Mouse (Mus musculus): ENCODE results near the gene Rpl13a. TPM values are rescaled to one million over a fixed set of nuclear protein-coding genes. Genes with fewer than 3 reads are reported as not detected.

The Rpl13a gene
- polyA plus RNA-seq, 1 experiment from 2014 or later: 977 TPM

DNA sequence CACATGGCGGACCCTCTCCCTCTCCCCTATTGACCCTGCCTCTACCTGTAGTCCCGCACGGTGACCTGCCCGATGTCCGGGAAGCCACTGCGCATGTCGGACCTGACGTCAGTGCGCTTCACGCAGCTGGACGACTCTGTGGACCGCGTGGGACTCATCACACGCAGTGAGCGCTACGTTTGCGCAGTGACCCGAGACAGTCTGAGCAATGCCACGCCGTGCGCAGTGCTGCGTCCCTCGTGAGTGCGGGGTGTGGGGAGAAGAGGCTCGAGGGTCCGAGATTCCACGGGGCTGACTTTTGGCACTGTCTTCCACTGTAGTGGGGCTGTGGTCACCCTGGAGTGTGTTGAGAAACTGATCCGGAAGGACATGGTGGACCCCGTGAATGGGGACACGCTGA lies 52.1 kb downstream of the Rpl13a start:
- no peak overlapping the region for H3K4me2 ChIP-seq (replicated peaks)
- no peak overlapping the region for H3K27ac ChIP-seq
- no peak for ATAC-seq (ENCODE audit: low FRiP score)
- H3K27me3 ChIP-seq: no peaks in the 10 kb centered on the region
- H3K4me1 ChIP-seq: no peaks in the 10 kb centered on the region
- no peak overlapping the region for H3K9ac ChIP-seq
- 91% methylated on average over 30 of the region's 30 CpGs for WGBS
- H3K9me3 ChIP-seq (replicated peaks): no peaks in the 10 kb centered on the region
- no peak overlapping the region for H3K4me3 ChIP-seq
- H3K36me3 ChIP-seq: peaks cover 28% of the 10 kb centered on the region

MicroRNAs within 50 kb of the gene (microRNA counts, 519-probe panel; counts per million panel counts)
- microRNA mmu-miR-150: 3,086 counts per million, percentile 69 among the panel's probes with 10 or more counts

Small RNA genes lying within 50 kb of the gene (microRNA-seq; reads per million reads assigned to microRNA genes)
- gene Mir150 (12.7 reads per million, percentile 24 among the genes with 10 or more reads in this experiment), gene Mir5121 (11.9 reads per million, percentile 23 among the genes with 10 or more reads in this experiment), gene Mir7055 (not detected)

Other genes starting within 250 kb of the Rpl13a start
- 153 and 155 TPM in 2 replicates for gene Med25, start 236.0 kb downstream of the Rpl13a start, polyA plus RNA-seq (2016; fragmentation: Nextera tagmentation; extraction: Ambion mirVana)
- gene Fuz, start 232.7 kb downstream of the Rpl13a start, polyA plus RNA-seq (2016; fragmentation: Nextera tagmentation; extraction: Ambion mirVana): 19.1 and 22.7 TPM in 2 replicates
- 103 and 107 TPM in 2 replicates for gene Ap2a1, start 199.3 kb downstream of the Rpl13a start, polyA plus RNA-seq (2016; fragmentation: Nextera tagmentation; extraction: Ambion mirVana)
- not detected in 2 replicates for gene Tsks, start 185.6 kb downstream of the Rpl13a start, polyA plus RNA-seq (2016; fragmentation: Nextera tagmentation; extraction: Ambion mirVana)
- gene Cpt1c, start 153.9 kb downstream of the Rpl13a start, polyA plus RNA-seq (2016; fragmentation: Nextera tagmentation; extraction: Ambion mirVana): 42.8 and 44.2 TPM in 2 replicates
- 551 and 566 TPM in 2 replicates for gene Prmt1, start 142.2 kb downstream of the Rpl13a start, polyA plus RNA-seq (2016; fragmentation: Nextera tagmentation; extraction: Ambion mirVana)
- 62.7 and 74.3 TPM in 2 replicates for gene Irf3, start 131.1 kb downstream of the Rpl13a start, polyA plus RNA-seq (2016; fragmentation: Nextera tagmentation; extraction: Ambion mirVana)
- 46.7 and 46.8 TPM in 2 replicates for gene Bcl2l12, start 130.0 kb downstream of the Rpl13a start, polyA plus RNA-seq (2016; fragmentation: Nextera tagmentation; extraction: Ambion mirVana)
- gene Scaf1, start 112.4 kb downstream of the Rpl13a start, polyA plus RNA-seq (2016; fragmentation: Nextera tagmentation; extraction: Ambion mirVana): 50.6 and 52.4 TPM in 2 replicates
- 22.6 and 23.2 TPM in 2 replicates for gene Rras, start 110.8 kb downstream of the Rpl13a start, polyA plus RNA-seq (2016; fragmentation: Nextera tagmentation; extraction: Ambion mirVana)
- gene Prr12, start 75.9 kb downstream of the Rpl13a start, polyA plus RNA-seq (2016; fragmentation: Nextera tagmentation; extraction: Ambion mirVana): 10.9 and 14.0 TPM in 2 replicates
- gene Nosip, start 66.3 kb downstream of the Rpl13a start, polyA plus RNA-seq (2016; fragmentation: Nextera tagmentation; extraction: Ambion mirVana): 55.9 and 60.0 TPM in 2 replicates
- 17.8 and 18.0 TPM in 2 replicates for gene Prrg2, start 66.1 kb downstream of the Rpl13a start, polyA plus RNA-seq (2016; fragmentation: Nextera tagmentation; extraction: Ambion mirVana)
- 177 and 180 TPM in 2 replicates for gene Rcn3, start 36.5 kb downstream of the Rpl13a start, polyA plus RNA-seq (2016; fragmentation: Nextera tagmentation; extraction: Ambion mirVana)
- gene Fcgrt, start 24.9 kb downstream of the Rpl13a start, polyA plus RNA-seq (2016; fragmentation: Nextera tagmentation; extraction: Ambion mirVana): 20.2 and 21.0 TPM in 2 replicates
- 982 and 1,135 TPM in 2 replicates for gene Rps11, start 4.3 kb downstream of the Rpl13a start, polyA plus RNA-seq (2016; fragmentation: Nextera tagmentation; extraction: Ambion mirVana)
- 0.31 TPM in 1 of 2 replicates, not detected in the other for gene Gm45713, start 7.5 kb upstream of the Rpl13a start, polyA plus RNA-seq (2016; fragmentation: Nextera tagmentation; extraction: Ambion mirVana)
- gene Flt3l, start 7.7 kb upstream of the Rpl13a start, polyA plus RNA-seq (2016; fragmentation: Nextera tagmentation; extraction: Ambion mirVana): 0.52 and 1.6 TPM in 2 replicates
- gene Pih1d1, start 25.5 kb upstream of the Rpl13a start, polyA plus RNA-seq (2016; fragmentation: Nextera tagmentation; extraction: Ambion mirVana): 90.3 and 91.0 TPM in 2 replicates
- gene Aldh16a1, start 25.8 kb upstream of the Rpl13a start, polyA plus RNA-seq (2016; fragmentation: Nextera tagmentation; extraction: Ambion mirVana): 33.4 and 39.8 TPM in 2 replicates
- gene Slc17a7, start 35.2 kb upstream of the Rpl13a start, polyA plus RNA-seq (2016; fragmentation: Nextera tagmentation; extraction: Ambion mirVana): 1.1 and 1.2 TPM in 2 replicates
- gene Gfy, start 50.8 kb upstream of the Rpl13a start, polyA plus RNA-seq (2016; fragmentation: Nextera tagmentation; extraction: Ambion mirVana): not detected in 2 replicates
- gene Pth2, start 52.2 kb upstream of the Rpl13a start, polyA plus RNA-seq (2016; fragmentation: Nextera tagmentation; extraction: Ambion mirVana): not detected in 2 replicates
- gene Ccdc155, start 76.1 kb upstream of the Rpl13a start, polyA plus RNA-seq (2016; fragmentation: Nextera tagmentation; extraction: Ambion mirVana): 0.46 and 0.48 TPM in 2 replicates
- gene Dkkl1, start 83.4 kb upstream of the Rpl13a start, polyA plus RNA-seq (2016; fragmentation: Nextera tagmentation; extraction: Ambion mirVana): 3.0 and 3.4 TPM in 2 replicates
- 185 and 208 TPM in 2 replicates for gene Tead2, start 87.0 kb upstream of the Rpl13a start, polyA plus RNA-seq (2016; fragmentation: Nextera tagmentation; extraction: Ambion mirVana)
- 1.3 and 1.5 TPM in 2 replicates for gene Cd37, start 110.4 kb upstream of the Rpl13a start, polyA plus RNA-seq (2016; fragmentation: Nextera tagmentation; extraction: Ambion mirVana)
- 0.10 and 0.28 TPM in 2 replicates for gene Slc6a16, start 112.3 kb upstream of the Rpl13a start, polyA plus RNA-seq (2016; fragmentation: Nextera tagmentation; extraction: Ambion mirVana)
- not detected in 2 replicates for gene Slc6a21, start 148.8 kb upstream of the Rpl13a start, polyA plus RNA-seq (2016; fragmentation: Nextera tagmentation; extraction: Ambion mirVana)
- 11.5 and 14.7 TPM in 2 replicates for gene Trpm4, start 205.0 kb upstream of the Rpl13a start, polyA plus RNA-seq (2016; fragmentation: Nextera tagmentation; extraction: Ambion mirVana)
- gene Hrc, start 206.5 kb upstream of the Rpl13a start, polyA plus RNA-seq (2016; fragmentation: Nextera tagmentation; extraction: Ambion mirVana): 0.65 and 0.68 TPM in 2 replicates
- gene Ppfia3, start 238.3 kb upstream of the Rpl13a start, polyA plus RNA-seq (2016; fragmentation: Nextera tagmentation; extraction: Ambion mirVana): 15.6 and 16.2 TPM in 2 replicates
- 2.9 and 3.8 TPM in 2 replicates for gene Lin7b, start 241.8 kb upstream of the Rpl13a start, polyA plus RNA-seq (2016; fragmentation: Nextera tagmentation; extraction: Ambion mirVana)

Data from hindbrain, embryonic 12.5 days (tissue).